Mouse (Mus musculus): ENCODE results near the gene Trim50. TPM values are rescaled to one million over a fixed set of nuclear protein-coding genes. Genes with fewer than 3 reads are reported as not detected.
"Not testable (repeated sequence)": the region's sequence is repeated elsewhere in the genome, so short reads cannot be mapped to it uniquely, and the experiment has no call there.

Trim50 gene
- polyA plus RNA-seq, 1 experiment from 2014 or later: not detected

DNA sequence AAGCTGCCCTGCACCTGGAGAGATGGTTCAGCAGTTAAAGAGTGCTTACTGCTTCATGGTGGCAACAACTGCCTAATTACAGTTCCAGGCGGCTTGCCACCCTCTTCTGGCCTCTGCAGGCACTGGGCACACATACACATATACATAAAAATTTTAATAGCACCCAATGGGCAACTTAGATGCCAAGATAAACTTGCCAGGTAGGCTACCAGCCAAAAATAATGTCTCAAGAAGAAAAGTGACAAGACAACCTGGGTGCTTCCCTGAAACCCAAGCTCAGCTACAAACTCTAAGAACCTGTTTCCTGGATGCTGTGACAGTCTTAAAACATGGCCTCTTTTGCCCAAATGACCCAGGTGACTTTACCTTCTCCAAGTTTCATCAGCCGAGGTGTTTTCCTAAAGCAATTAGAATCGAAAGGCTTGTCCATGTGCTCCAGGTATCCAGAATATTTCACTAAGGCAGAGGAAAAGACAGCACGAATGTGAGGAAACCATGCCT lies 5.5 kb upstream of the Trim50 start:
- Histone ChIP-seq H3K27ac (no peak overlapping the region), H3K9ac (no peak overlapping the region), H3K27me3 (no peaks in the 10 kb centered on the region), H3K4me1 (peaks cover 6% of the 10 kb centered on the region), H3K4me3 (no peak overlapping the region), H3K4me2 (no peak overlapping the region), H3K9me3 (no peaks in the 10 kb centered on the region), H3K36me3 (no peaks in the 10 kb centered on the region)
- no peak for ATAC-seq (ENCODE audit: insufficient number of reproducible peaks, low FRiP score, low TSS enrichment, low read depth)
- 39% methylated on average over 4 of the region's 4 CpGs for WGBS

DNA sequence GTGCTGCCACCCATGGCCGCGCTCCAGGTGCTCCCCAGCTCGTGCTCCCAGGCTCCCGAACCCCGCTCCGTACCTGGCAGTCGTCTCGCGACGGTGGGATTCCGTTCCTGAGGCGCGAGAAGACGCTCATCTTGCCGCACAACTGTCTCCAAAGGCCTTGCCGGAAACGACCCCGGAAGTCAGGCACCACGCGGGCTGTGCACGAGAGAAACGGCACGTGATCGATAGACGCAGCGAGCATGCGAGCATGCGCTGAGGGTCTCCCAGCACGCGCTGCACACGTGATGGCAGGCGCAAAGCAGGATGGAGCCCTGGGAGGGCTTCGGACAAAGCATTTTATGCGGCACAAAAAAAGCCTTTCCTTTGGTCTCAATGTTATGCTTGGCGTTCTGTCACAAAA lies 3.2 kb upstream of the Trim50 start, which contains the start of gene Fkbp6:
Fkbp6 (minus strand) TSS at position 183 of the 400 bp plus-strand sequence.
- Histone ChIP-seq H3K27ac (no peak within 1 kb of the TSS), H3K9me3 (no peaks in the 10 kb centered on the region), H3K4me1 (peaks cover 6% of the 10 kb centered on the region), H3K36me3 (no peaks in the 10 kb centered on the region), H3K27me3 (peaks cover 17% of the 10 kb centered on the region; the same call in 1 of the 2 replicates), H3K4me3 (no peak within 1 kb of the TSS), H3K4me2 (no peak within 1 kb of the TSS), H3K9ac (no peak within 1 kb of the TSS)
- ATAC-seq (ENCODE audit: insufficient number of reproducible peaks, low FRiP score, low TSS enrichment, low read depth): no peak
- 85% methylated on average over 35 of the region's 35 CpGs for WGBS

DNA sequence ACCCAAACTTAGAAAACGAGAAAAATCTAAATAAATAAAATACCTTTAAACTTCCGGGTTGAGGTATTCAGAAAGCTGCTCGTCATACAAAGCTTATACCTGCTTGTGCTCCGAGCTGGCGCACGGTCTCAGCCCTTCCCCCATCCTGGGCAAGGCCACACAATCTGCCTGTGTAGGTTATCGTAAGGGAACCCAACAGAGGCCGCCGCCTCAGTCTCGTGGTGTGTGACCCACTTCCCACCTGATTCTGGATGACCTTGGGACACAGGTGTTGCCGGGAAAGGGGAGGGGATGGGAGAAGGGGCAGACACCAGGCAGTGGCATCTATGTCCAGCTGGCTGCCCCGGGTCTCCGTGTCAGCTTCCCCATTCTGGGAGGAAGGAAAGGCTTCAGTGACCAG lies 1.5 kb upstream of the Trim50 start:
- no peak for ATAC-seq (ENCODE audit: insufficient number of reproducible peaks, low FRiP score, low TSS enrichment, low read depth)
- 82% methylated on average over 13 of the region's 13 CpGs for WGBS
- Histone ChIP-seq H3K4me3 (no peak overlapping the region), H3K36me3 (no peaks in the 10 kb centered on the region), H3K27ac (no peak overlapping the region), H3K27me3 (peaks cover 17% of the 10 kb centered on the region; the same call in 1 of the 2 replicates), H3K9ac (no peak overlapping the region), H3K4me1 (peaks cover 6% of the 10 kb centered on the region), H3K9me3 (no peaks in the 10 kb centered on the region), H3K4me2 (no peak overlapping the region)

DNA sequence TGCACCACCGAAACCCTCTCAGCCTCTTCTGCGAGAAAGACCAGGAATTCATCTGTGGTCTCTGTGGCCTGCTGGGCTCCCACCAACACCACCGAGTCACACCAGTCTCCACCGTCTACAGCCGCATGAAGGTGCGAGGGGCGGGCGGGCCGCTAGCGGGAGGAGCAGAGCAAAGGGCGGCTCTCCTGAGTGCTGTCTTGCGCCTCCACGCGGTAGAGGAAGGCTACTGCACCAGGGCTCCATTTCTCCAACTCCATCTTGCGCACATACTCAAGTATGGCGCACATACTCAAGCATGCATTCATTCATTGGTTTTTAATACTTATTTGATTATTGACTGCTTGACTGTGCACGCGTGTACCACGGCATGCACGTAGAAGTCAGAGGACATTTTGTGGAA lies 469 bp downstream of the Trim50 start:
- WGBS: 21% methylated on average over 20 of the region's 20 CpGs

DNA sequence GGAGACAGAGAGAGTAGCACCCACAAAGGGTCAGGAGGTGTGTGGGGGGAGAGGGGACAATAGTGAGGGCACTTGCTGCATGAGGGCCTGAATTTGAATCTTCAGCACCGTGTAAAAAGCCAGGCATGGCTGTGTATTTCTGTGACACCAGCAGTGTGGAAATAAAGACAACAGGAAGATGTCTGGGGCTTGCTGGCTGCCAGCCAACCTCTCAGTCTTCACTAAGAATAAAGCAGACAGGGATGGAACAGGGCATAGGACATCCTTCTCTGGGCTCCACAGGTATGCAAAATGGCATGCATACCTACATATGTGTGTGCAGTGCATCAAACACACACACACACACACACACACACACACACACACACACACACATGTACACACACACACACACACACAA lies 3.0 kb downstream of the Trim50 start:
- no peak overlapping the region for H3K4me2 ChIP-seq
- no peaks in the 10 kb centered on the region for H3K4me1 ChIP-seq
- H3K4me3 ChIP-seq: no peak overlapping the region
- H3K27ac ChIP-seq: no peak overlapping the region
- ATAC-seq (ENCODE audit: insufficient number of reproducible peaks, low FRiP score, low TSS enrichment, low read depth): no peak
- no peak overlapping the region for H3K9ac ChIP-seq
- H3K36me3 ChIP-seq: no peaks in the 10 kb centered on the region
- H3K9me3 ChIP-seq: peaks cover 3% of the 10 kb centered on the region; the same call in 1 of the 2 replicates
- peaks cover 17% of the 10 kb centered on the region; the same call in 1 of the 2 replicates for H3K27me3 ChIP-seq
- 44% methylated on average over 1 of the region's 1 CpGs for WGBS

More for the DNA sequence above, 469 bp downstream of the Trim50 start:
- Histone ChIP-seq H3K4me1 (no peaks in the 10 kb centered on the region), H3K4me3 (no peak overlapping the region), H3K9ac (no peak overlapping the region), H3K4me2 (no peak overlapping the region; the same call in 1 of the 2 replicates), H3K27ac (no peak overlapping the region), H3K36me3 (no peaks in the 10 kb centered on the region), H3K9me3 (peaks cover 3% of the 10 kb centered on the region; the same call in 1 of the 2 replicates), H3K27me3 (peaks cover 17% of the 10 kb centered on the region; the same call in 1 of the 2 replicates)
- ATAC-seq (ENCODE audit: insufficient number of reproducible peaks, low FRiP score, low TSS enrichment, low read depth): no peak

DNA sequence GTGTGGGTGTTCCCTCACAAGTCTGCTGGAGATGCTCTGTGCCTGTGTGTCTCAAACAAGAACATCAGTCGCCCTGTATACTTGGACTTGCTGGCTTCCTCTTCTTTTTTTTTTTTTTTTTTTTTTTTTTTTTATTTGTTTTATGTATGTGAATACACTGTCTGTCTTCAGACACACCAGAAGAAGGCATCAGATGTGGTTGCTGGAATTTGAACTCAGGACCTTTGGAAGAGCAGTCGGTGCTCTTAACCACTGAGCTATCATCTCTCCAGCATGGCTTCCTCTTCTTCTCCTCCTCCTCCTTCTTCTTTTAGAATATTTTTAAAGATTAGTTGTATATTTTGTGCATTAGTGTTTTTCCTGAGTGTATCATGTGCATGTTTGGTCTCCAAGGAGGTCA lies 4.5 kb downstream of the Trim50 start:
- Histone ChIP-seq H3K9me3 (peaks cover 3% of the 10 kb centered on the region; the same call in 1 of the 2 replicates), H3K4me2 (no peak overlapping the region), H3K27me3 (peaks cover 17% of the 10 kb centered on the region; the same call in 1 of the 2 replicates), H3K36me3 (no peaks in the 10 kb centered on the region), H3K9ac (no peak overlapping the region), H3K4me1 (no peaks in the 10 kb centered on the region), H3K27ac (no peak overlapping the region), H3K4me3 (no peak overlapping the region)
- 0 out of 2 replicates have a peak, but pooled peaks have one; percentile 76 for ATAC-seq (ENCODE audit: insufficient number of reproducible peaks, low FRiP score, low TSS enrichment, low read depth)
- 78% methylated on average over 2 of the region's 2 CpGs for WGBS

DNA sequence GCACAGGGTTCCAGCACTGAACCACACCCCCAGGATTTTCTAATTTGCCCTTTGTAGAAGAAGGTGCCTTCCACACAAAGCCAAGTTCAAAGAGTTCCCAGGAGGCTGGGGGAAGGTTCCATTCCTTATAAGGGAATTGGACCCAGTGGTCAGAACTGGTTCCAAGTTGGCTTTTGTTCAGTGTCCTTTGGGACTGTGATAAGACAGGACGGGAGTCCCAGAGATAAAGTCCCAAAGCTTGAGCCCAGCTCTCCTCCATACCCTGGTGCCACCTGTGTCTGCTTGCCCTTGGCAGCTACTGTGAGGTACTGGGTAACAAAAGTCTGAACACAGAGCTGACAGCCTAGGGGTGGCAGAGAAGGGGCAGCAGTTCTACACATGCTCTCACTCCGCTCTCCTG lies 6.7 kb downstream of the Trim50 start:
- 91% methylated on average over 2 of the region's 2 CpGs for WGBS
- H3K4me1 ChIP-seq: no peaks in the 10 kb centered on the region
- H3K9me3 ChIP-seq: peaks cover 3% of the 10 kb centered on the region; the same call in 1 of the 2 replicates
- H3K36me3 ChIP-seq: no peaks in the 10 kb centered on the region
- ATAC-seq (ENCODE audit: insufficient number of reproducible peaks, low FRiP score, low TSS enrichment, low read depth): no peak
- no peak overlapping the region for H3K4me3 ChIP-seq
- no peak overlapping the region for H3K27ac ChIP-seq
- H3K27me3 ChIP-seq: peaks cover 4% of the 10 kb centered on the region; the same call in 1 of the 2 replicates
- no peak overlapping the region for H3K9ac ChIP-seq
- H3K4me2 ChIP-seq: no peak overlapping the region

DNA sequence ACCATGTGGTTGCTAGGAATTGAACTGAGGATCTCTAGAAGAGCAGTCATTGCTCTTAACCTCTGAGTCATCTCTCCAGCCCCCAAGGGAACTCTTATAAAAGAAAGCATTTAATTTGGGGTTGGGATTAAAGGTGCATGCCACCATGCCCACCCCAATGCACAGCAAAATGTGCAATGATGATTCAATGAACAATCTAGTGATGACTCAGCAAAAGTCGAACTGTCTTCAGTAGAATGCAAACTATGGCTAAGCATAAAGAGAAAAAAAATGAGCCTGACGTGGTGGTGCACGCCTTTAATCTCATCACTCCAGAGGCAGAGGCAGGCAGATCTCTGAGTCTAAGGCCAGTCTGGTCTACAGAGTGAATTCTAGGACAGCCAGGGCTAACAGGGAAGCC lies 9.5 kb downstream of the Trim50 start:
- WGBS: 86% methylated on average over 3 of the region's 3 CpGs
- ATAC-seq (ENCODE audit: insufficient number of reproducible peaks, low FRiP score, low TSS enrichment, low read depth): no peak
- H3K4me3 ChIP-seq: no peak overlapping the region

DNA sequence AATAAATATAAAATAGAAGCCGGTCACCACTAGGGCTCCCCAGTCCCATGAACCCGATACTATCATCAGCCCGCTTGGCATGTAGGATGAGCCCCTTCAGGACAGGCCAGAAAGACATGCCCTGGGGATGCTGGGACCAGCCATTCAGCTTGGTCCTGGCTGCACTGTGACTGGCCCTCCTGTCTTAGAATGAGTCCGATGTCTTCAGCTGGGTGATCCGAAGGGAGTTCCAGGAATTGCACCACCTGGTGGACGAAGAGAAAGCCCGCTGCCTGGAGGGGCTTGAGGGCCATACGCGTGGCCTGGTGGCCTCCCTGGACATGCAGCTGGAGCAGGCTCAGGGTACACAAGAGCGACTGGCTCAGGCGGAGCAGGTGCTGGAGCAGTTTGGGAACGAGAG lies 10.4 kb downstream of the Trim50 start:
- WGBS: 27% methylated on average over 12 of the region's 12 CpGs
- H3K4me1 ChIP-seq: no peaks in the 10 kb centered on the region

More for the DNA sequence above, 9.5 kb downstream of the Trim50 start:
- Histone ChIP-seq H3K4me2 (no peak overlapping the region), H3K9me3 (peaks cover 2% of the 10 kb centered on the region; the same call in 1 of the 2 replicates), H3K4me1 (no peaks in the 10 kb centered on the region), H3K9ac (no peak overlapping the region), H3K27me3 (peaks cover 4% of the 10 kb centered on the region; the same call in 1 of the 2 replicates), H3K36me3 (no peaks in the 10 kb centered on the region), H3K27ac (no peak overlapping the region)

DNA sequence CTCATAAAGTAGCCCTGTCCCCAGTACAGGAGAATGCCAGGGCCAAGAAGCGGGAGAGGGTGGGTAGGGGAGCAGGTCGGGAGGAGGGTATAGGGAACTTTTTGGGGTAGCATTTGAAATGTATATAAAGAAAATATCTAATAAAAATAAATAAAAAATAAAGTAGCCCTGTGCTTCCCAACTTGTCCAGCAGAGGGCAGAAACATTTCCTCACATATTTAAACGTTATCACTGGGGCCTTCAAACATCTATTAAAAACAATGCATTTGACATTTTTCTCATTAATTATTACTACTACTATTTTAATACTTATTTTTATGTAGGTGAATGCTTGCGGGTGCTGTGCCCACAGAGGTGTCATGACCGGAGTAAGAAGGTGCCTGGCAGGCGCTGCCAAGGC lies 14.7 kb downstream of the Trim50 start:
- 51% methylated on average over 6 of the region's 6 CpGs for WGBS
- H3K9me3 ChIP-seq: no peaks in the 10 kb centered on the region
- no peak for ATAC-seq (ENCODE audit: insufficient number of reproducible peaks, low FRiP score, low TSS enrichment, low read depth)
- H3K36me3 ChIP-seq: peaks cover 17% of the 10 kb centered on the region
- no peak overlapping the region for H3K27ac ChIP-seq
- no peak overlapping the region for H3K9ac ChIP-seq
- peaks cover 16% of the 10 kb centered on the region for H3K4me1 ChIP-seq
- H3K27me3 ChIP-seq: peaks cover 4% of the 10 kb centered on the region; the same call in 1 of the 2 replicates
- H3K4me3 ChIP-seq: no peak overlapping the region
- no peak overlapping the region for H3K4me2 ChIP-seq

More for the DNA sequence above, 10.4 kb downstream of the Trim50 start:
- Histone ChIP-seq H3K9me3 (no peaks in the 10 kb centered on the region), H3K4me2 (no peak overlapping the region), H3K4me3 (no peak overlapping the region), H3K27me3 (peaks cover 4% of the 10 kb centered on the region; the same call in 1 of the 2 replicates), H3K36me3 (no peaks in the 10 kb centered on the region), H3K27ac (no peak overlapping the region), H3K9ac (no peak overlapping the region)
- peak; percentile 32; the same call in 1 of the 2 replicates for ATAC-seq (ENCODE audit: insufficient number of reproducible peaks, low FRiP score, low TSS enrichment, low read depth)

DNA sequence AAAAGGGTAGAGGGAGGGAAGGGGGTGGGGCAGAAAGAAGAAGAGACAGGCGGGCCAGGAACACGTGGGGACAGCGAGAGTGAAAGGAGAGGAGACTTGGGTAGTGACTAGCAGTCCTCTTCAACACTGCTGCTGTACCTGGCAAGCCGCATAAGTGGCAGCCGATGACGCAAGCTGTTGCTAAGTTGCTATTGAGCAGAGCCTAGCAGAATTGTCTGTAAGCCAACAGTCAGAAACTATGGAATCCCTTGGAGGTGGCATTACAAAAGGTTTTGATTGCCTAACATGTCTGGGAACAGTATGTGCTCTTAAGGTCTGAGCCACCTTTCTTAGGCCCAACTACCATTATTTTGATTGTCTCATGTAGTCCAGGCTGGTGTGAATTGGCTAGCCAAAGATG lies 15.2 kb downstream of the Trim50 start:
- WGBS: 81% methylated on average over 6 of the region's 6 CpGs
- ATAC-seq (ENCODE audit: insufficient number of reproducible peaks, low FRiP score, low TSS enrichment, low read depth): no peak

DNA sequence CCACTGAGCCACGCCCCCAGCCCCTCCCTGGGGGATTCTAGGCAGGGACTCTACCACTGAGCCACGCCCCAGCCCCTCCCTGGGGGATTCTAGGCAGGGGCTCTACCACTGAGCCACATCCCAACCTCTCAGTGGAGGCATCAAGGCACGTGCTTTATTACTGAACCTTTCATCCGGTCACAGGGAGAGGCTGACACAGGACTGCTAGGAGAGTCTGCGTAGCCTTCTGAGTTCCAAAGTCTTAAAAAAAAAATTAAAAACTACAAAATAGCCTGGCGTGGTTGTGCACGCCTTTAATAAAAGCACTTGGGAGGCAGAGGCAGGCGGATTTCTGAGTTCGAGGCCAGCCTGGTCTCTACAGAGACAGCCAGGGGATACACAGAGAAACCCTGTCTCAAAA lies 16.1 kb downstream of the Trim50 start:
- Histone ChIP-seq H3K4me1 (peaks cover 16% of the 10 kb centered on the region), H3K27ac (peak overlapping the region; percentile 87; the same call in 1 of the 2 replicates), H3K9ac (peak overlapping the region; percentile 82; the same call in 1 of the 2 replicates), H3K4me2 (peak overlapping the region; percentile 74), H3K36me3 (peaks cover 29% of the 10 kb centered on the region), H3K4me3 (peak overlapping the region; percentile 73)
- 60% methylated on average over 9 of the region's 9 CpGs for WGBS
- not testable (repeated sequence) for ATAC-seq (ENCODE audit: insufficient number of reproducible peaks, low FRiP score, low TSS enrichment, low read depth); H3K27me3 ChIP-seq; H3K9me3 ChIP-seq

More for the DNA sequence above, 15.2 kb downstream of the Trim50 start:
- Histone ChIP-seq H3K9ac (no peak overlapping the region), H3K4me3 (no peak overlapping the region), H3K4me1 (peaks cover 16% of the 10 kb centered on the region), H3K36me3 (peaks cover 20% of the 10 kb centered on the region), H3K27me3 (peaks cover 4% of the 10 kb centered on the region; the same call in 1 of the 2 replicates), H3K4me2 (no peak overlapping the region), H3K27ac (no peak overlapping the region), H3K9me3 (no peaks in the 10 kb centered on the region)

All from limb, embryonic 15.5 days (tissue).